Mouse (Mus musculus) ES-Bruce4 (cell line): ENCODE data around the gene 2900011O08Rik.

Source experiments
- CTCF ChIP-seq: IDR thresholded peaks from one replicate; pipeline ENCODE4 v1.8.1; 2011; ENCODE audit warnings: low read depth, low read length
- POLR2A ChIP-seq: IDR thresholded peaks from one replicate; pipeline ENCODE4 v1.8.1; 2011; ENCODE audit warnings: low read length; ENCODE audit not compliant: insufficient read depth

GRCm38 (mm10) chr16:14122586-14122985, 136.2 kb downstream of the 2900011O08Rik start:
- no peak for TF ChIP-seq POLR2A
- TF ChIP-seq CTCF: no peak
